Mouse (Mus musculus) MEL (cell line): Measurements from ENCODE around the gene Ddx4. TPM values are rescaled to one million over a fixed set of nuclear protein-coding genes. Genes with fewer than 3 reads are reported as not detected.
A peak's percentile ranks its signal among the peaks of the same experiment; 100 is the strongest.

Source experiments
- DNase-seq: peaks from one replicate; pipeline ENCODE4 v3.0.0; 2011; ENCODE audit warnings: low read depth, low spot score
- H3K27ac ChIP-seq: 2 replicates; pipeline ENCODE4 v1.5.1; 2012; ENCODE audit warnings: low read depth, mild to moderate bottlenecking, control low read depth, low read length, moderate library complexity; ENCODE audit not compliant: control insufficient read depth
- H3K27me3 ChIP-seq, 2 experiments: fragments of 150-350 bp in 1 of 2; sonication (generic) in 1 of 2; 2 replicates each; pipeline ENCODE4 v1.6.1; 2012; ENCODE audit warnings: low read length in 2 of 2, mild to moderate bottlenecking in 2 of 2, improper control_type of control experiment in 1 of 2, moderate library complexity in 1 of 2; ENCODE audit not compliant: insufficient read depth in 2 of 2, control insufficient read depth in 1 of 2
- H3K36me3 ChIP-seq, 2 experiments: 2 replicates each; pipeline ENCODE4 v1.6.1; 2012 to 2014; ENCODE audit warnings: low read length in 2 of 2, improper control_type of control experiment in 1 of 2, inconsistent platforms in 1 of 2, mild to moderate bottlenecking in 1 of 2; ENCODE audit not compliant: insufficient read depth in 2 of 2, control insufficient read depth in 1 of 2
- H3K4me1 ChIP-seq, 2 experiments: fragments of 150-350 bp in 1 of 2; sonication (generic) in 1 of 2; 2 replicates each; pipeline ENCODE4 v1.6.1; 2012; ENCODE audit warnings: low read length in 2 of 2, improper control_type of control experiment in 1 of 2, mild to moderate bottlenecking in 1 of 2; ENCODE audit not compliant: insufficient read depth in 2 of 2, control insufficient read depth in 1 of 2
- H3K4me3 ChIP-seq, 2 experiments: fragments of 150-350 bp in 1 of 2; sonication (generic) in 1 of 2; 2 replicates each; pipeline ENCODE4 v1.5.1; 2012; ENCODE audit warnings: low read depth in 2 of 2, low read length in 2 of 2, mild to moderate bottlenecking in 2 of 2, moderate library complexity in 2 of 2, control low read depth in 1 of 2, improper control_type of control experiment in 1 of 2; ENCODE audit not compliant: control insufficient read depth in 1 of 2, insufficient read depth in 1 of 2
- H3K79me2 ChIP-seq: 2 replicates; pipeline ENCODE4 v1.6.1; 2012; ENCODE audit warnings: mild to moderate bottlenecking, low read length, moderate library complexity; ENCODE audit not compliant: control insufficient read depth, poor library complexity, insufficient read depth
- H3K9ac ChIP-seq: 2 replicates; pipeline ENCODE4 v1.6.1; 2012; ENCODE audit warnings: low read depth, mild to moderate bottlenecking, control low read depth, low read length, moderate library complexity; ENCODE audit not compliant: control insufficient read depth, poor library complexity, severe bottlenecking
- H3K9me3 ChIP-seq: fragments of 150-350 bp; sonication (generic); replicated peaks from 2 replicates; pipeline ENCODE4 v1.6.1; 2012; ENCODE audit warnings: mild to moderate bottlenecking, low read length, improper control_type of control experiment, moderate library complexity; ENCODE audit not compliant: insufficient read depth
- BHLHE40 ChIP-seq: IDR thresholded peaks from 2 replicates; pipeline ENCODE4 v1.6.1; 2012; ENCODE audit warnings: low read depth, mild to moderate bottlenecking, inconsistent platforms, low read length, improper control_type of control experiment, borderline replicate concordance
- CHD1 ChIP-seq: IDR thresholded peaks from 2 replicates; pipeline ENCODE4 v1.6.1; 2012; ENCODE audit warnings: low read depth, mild to moderate bottlenecking, inconsistent platforms, low read length, improper control_type of control experiment
- CHD2 ChIP-seq: IDR thresholded peaks from 2 replicates; pipeline ENCODE4 v1.6.1; 2011; ENCODE audit warnings: low read length, improper control_type of control experiment
- CTCF ChIP-seq, 3 experiments: IDR thresholded peaks in 2 of 3; conservative IDR thresholded peaks in 1 of 3; 2 replicates each; pipeline ENCODE4 v1.5.1; 2011 to 2012; ENCODE audit warnings: low read length in 3 of 3, low read depth in 2 of 3, mild to moderate bottlenecking in 2 of 3, improper control_type of control experiment in 1 of 3, inconsistent platforms in 1 of 3, mixed read lengths in 1 of 3, moderate library complexity in 1 of 3; ENCODE audit not compliant: control insufficient read depth in 1 of 3, insufficient read depth in 1 of 3, poor library complexity in 1 of 3, severe bottlenecking in 1 of 3
- E2F4 ChIP-seq: IDR thresholded peaks from 2 replicates; pipeline ENCODE4 v1.6.1; 2011; ENCODE audit warnings: low read depth, low read length, improper control_type of control experiment, borderline replicate concordance
- ELF1 ChIP-seq: IDR thresholded peaks from 2 replicates; pipeline ENCODE4 v1.6.1; 2014; ENCODE audit warnings: low read depth, mild to moderate bottlenecking, inconsistent platforms, low read length, improper control_type of control experiment, moderate library complexity
- ETS1 ChIP-seq: IDR thresholded peaks from 2 replicates; pipeline ENCODE4 v1.6.1; 2012; ENCODE audit warnings: low read depth, mild to moderate bottlenecking, inconsistent platforms, low read length, improper control_type of control experiment, moderate library complexity
- GABPA ChIP-seq: IDR thresholded peaks from 2 replicates; pipeline ENCODE4 v1.6.1; 2012; ENCODE audit warnings: low read depth, mild to moderate bottlenecking, inconsistent platforms, low read length, improper control_type of control experiment, moderate library complexity
- GATA1 ChIP-seq: IDR thresholded peaks from 2 replicates; pipeline ENCODE4 v1.6.1; 2011; ENCODE audit warnings: low read depth, low read length, improper control_type of control experiment
- HCFC1 ChIP-seq: IDR thresholded peaks from 2 replicates; pipeline ENCODE4 v1.6.1; 2012; ENCODE audit warnings: low read depth, mild to moderate bottlenecking, inconsistent platforms, low read length, improper control_type of control experiment, moderate library complexity
- JUND ChIP-seq: IDR thresholded peaks from 2 replicates; pipeline ENCODE4 v1.6.1; 2011; ENCODE audit warnings: low read depth, mild to moderate bottlenecking, improper control_type of control experiment, low read length
- KAT2A ChIP-seq: conservative IDR thresholded peaks from 2 replicates; pipeline ENCODE4 v1.6.1; 2012; ENCODE audit warnings: low read depth, low read length, improper control_type of control experiment, inconsistent platforms
- MAFK ChIP-seq: IDR thresholded peaks from 2 replicates; pipeline ENCODE4 v1.6.1; 2011; ENCODE audit warnings: low read depth, mild to moderate bottlenecking, low read length, improper control_type of control experiment, borderline replicate concordance
- MAX ChIP-seq: IDR thresholded peaks from 2 replicates; pipeline ENCODE4 v1.6.1; 2011; ENCODE audit warnings: low read length, improper control_type of control experiment
- MEF2A ChIP-seq: IDR thresholded peaks from 2 replicates; pipeline ENCODE4 v1.6.1; 2014; ENCODE audit warnings: low read depth, mild to moderate bottlenecking, inconsistent platforms, low read length, improper control_type of control experiment; ENCODE audit not compliant: poor library complexity, insufficient replicate concordance, severe bottlenecking; ENCODE audit errors: extremely low read depth
- MXI1 ChIP-seq: IDR thresholded peaks from 2 replicates; pipeline ENCODE4 v1.6.1; 2011; ENCODE audit warnings: mild to moderate bottlenecking, low read depth, low read length, improper control_type of control experiment
- MYB ChIP-seq: IDR thresholded peaks from 2 replicates; pipeline ENCODE4 v1.6.1; 2011; ENCODE audit warnings: mild to moderate bottlenecking, low read depth, low read length, improper control_type of control experiment
- MYC ChIP-seq: IDR thresholded peaks from 2 replicates; pipeline ENCODE4 v1.6.1; 2011; ENCODE audit warnings: low read depth, mild to moderate bottlenecking, low read length, improper control_type of control experiment, moderate library complexity
- NELFE ChIP-seq: IDR thresholded peaks from 2 replicates; pipeline ENCODE4 v1.6.1; 2011; ENCODE audit warnings: low read depth, low read length, improper control_type of control experiment
- NRF1 ChIP-seq: IDR thresholded peaks from 2 replicates; pipeline ENCODE4 v1.6.1; 2014; ENCODE audit warnings: low read depth, mild to moderate bottlenecking, inconsistent platforms, low read length, improper control_type of control experiment, moderate library complexity; ENCODE audit not compliant: poor library complexity, insufficient read depth, severe bottlenecking
- POLR2AphosphoS2 ChIP-seq: IDR thresholded peaks from 2 replicates; pipeline ENCODE4 v1.6.1; 2011; ENCODE audit warnings: low read length, improper control_type of control experiment
- POLR2AphosphoS5 ChIP-seq: IDR thresholded peaks from 2 replicates; pipeline ENCODE4 v1.6.1; 2012; ENCODE audit warnings: low read depth, borderline replicate concordance, mild to moderate bottlenecking, inconsistent platforms, low read length, moderate library complexity, mixed read lengths
- RAD21 ChIP-seq: IDR thresholded peaks from 2 replicates; pipeline ENCODE4 v1.6.1; 2011; ENCODE audit warnings: mild to moderate bottlenecking, low read depth, low read length, improper control_type of control experiment
- RCOR1 ChIP-seq: IDR thresholded peaks from 2 replicates; pipeline ENCODE4 v1.6.1; 2012; ENCODE audit warnings: low read depth, mild to moderate bottlenecking, inconsistent platforms, low read length, improper control_type of control experiment
- SIN3A ChIP-seq: IDR thresholded peaks from 2 replicates; pipeline ENCODE4 v1.6.1; 2012; ENCODE audit warnings: low read length, improper control_type of control experiment, inconsistent platforms
- SMC3 ChIP-seq: IDR thresholded peaks from 2 replicates; pipeline ENCODE4 v1.6.1; 2011; ENCODE audit warnings: low read depth, low read length, improper control_type of control experiment
- TAL1 ChIP-seq: IDR thresholded peaks from 2 replicates; pipeline ENCODE4 v1.6.1; 2012; ENCODE audit warnings: mild to moderate bottlenecking, inconsistent platforms, low read length, moderate library complexity, mixed read lengths
- TBP ChIP-seq: IDR thresholded peaks from 2 replicates; pipeline ENCODE4 v1.8.0; 2011; ENCODE audit warnings: low read depth, low read length, improper control_type of control experiment
- TCF12 ChIP-seq: IDR thresholded peaks from 2 replicates; pipeline ENCODE4 v1.6.1; 2014; ENCODE audit warnings: low read depth, mild to moderate bottlenecking, inconsistent platforms, low read length, improper control_type of control experiment, moderate library complexity
- UBTF ChIP-seq: IDR thresholded peaks from 2 replicates; pipeline ENCODE4 v1.6.1; 2012; ENCODE audit warnings: low read depth, mild to moderate bottlenecking, inconsistent platforms, low read length, improper control_type of control experiment, moderate library complexity, borderline replicate concordance; ENCODE audit not compliant: insufficient read depth
- USF1 ChIP-seq: IDR thresholded peaks from 2 replicates; pipeline ENCODE4 v1.6.1; 2014; ENCODE audit warnings: low read depth, mild to moderate bottlenecking, inconsistent platforms, low read length, improper control_type of control experiment, moderate library complexity
- USF2 ChIP-seq, 2 experiments: IDR thresholded peaks; 2 replicates each; pipeline ENCODE4 v1.6.1; 2011 to 2012; ENCODE audit warnings: improper control_type of control experiment in 2 of 2, low read length in 2 of 2, borderline replicate concordance in 1 of 2, inconsistent platforms in 1 of 2, low read depth in 1 of 2, mild to moderate bottlenecking in 1 of 2; ENCODE audit not compliant: insufficient read depth in 1 of 2
- ZC3H11A ChIP-seq: IDR thresholded peaks from 2 replicates; pipeline ENCODE4 v1.6.1; 2012; ENCODE audit warnings: low read depth, mild to moderate bottlenecking, inconsistent platforms, low read length, improper control_type of control experiment
- ZKSCAN1 ChIP-seq: IDR thresholded peaks from 2 replicates; pipeline ENCODE4 v1.6.1; 2012; ENCODE audit warnings: low read depth, mild to moderate bottlenecking, inconsistent platforms, low read length, improper control_type of control experiment, moderate library complexity
- ZMIZ1 ChIP-seq: IDR thresholded peaks from 2 replicates; pipeline ENCODE4 v1.6.1; 2012; ENCODE audit warnings: low read depth, mild to moderate bottlenecking, inconsistent platforms, low read length, improper control_type of control experiment, moderate library complexity
- ZNF384 ChIP-seq: IDR thresholded peaks from 2 replicates; pipeline ENCODE4 v1.6.1; 2012; ENCODE audit warnings: low read depth, mild to moderate bottlenecking, inconsistent platforms, low read length, improper control_type of control experiment
- polyA plus RNA-seq, 2 experiments: library from polyadenylated mRNA; stranded (reverse) in 1 of 2; unstranded in 1 of 2; fragments of >175 nt in 1 of 2; fragments of >200 nt in 1 of 2; gene quantifications; 2 replicates each; pipeline versions ENCODE4 v1.2.1 to v1.2.4; 2012; ENCODE audit warnings: low replicate concordance in 2 of 2, low read depth in 1 of 2; ENCODE audit not compliant: insufficient read length in 2 of 2, insufficient read depth in 1 of 2, missing spikeins in 1 of 2
- total RNA-seq: library from RNA; depleted of rRNA; stranded (reverse); fragments of 300-350 nt; gene quantifications from 2 replicates; pipeline ENCODE4 v1.2.3, GENCODE M21; 2012

The Ddx4 gene
- total and polyA plus RNA-seq, 3 experiments, result 0.31 to 1.3 TPM; not detected in 1

- Histone ChIP-seq H3K9ac (peak overlapping the region; percentile 69), H3K4me3 (peak overlapping the region; percentile 43 to 57), H3K27me3 (no peaks in the 10 kb centered on the region), H3K4me1 (peaks cover 13 to 18% of the 10 kb centered on the region in 2 experiments), H3K9me3 (no peaks in the 10 kb centered on the region), H3K79me2 (no peaks in the 10 kb centered on the region), H3K36me3 (peaks cover 0 to 10% of the 10 kb centered on the region in 2 experiments; a peak in 2 of 4 replicates), H3K27ac (peak overlapping the region; percentile 89)
- peak; percentile 84 for DNase-seq
- TF ChIP-seq MYB, result no peak
- TF ChIP-seq GABPA, result no peak
- peak; percentile 78 for TF ChIP-seq ELF1
- TF ChIP-seq ZC3H11A, result no peak
- 0 out of 2 replicates have a peak, but pooled peaks have one; percentile 11 for TF ChIP-seq TCF12
- no peak for TF ChIP-seq HCFC1
- peak; percentile 46; the same call in 1 of the 2 replicates for TF ChIP-seq NRF1
- TF ChIP-seq ZKSCAN1, result no peak
- TF ChIP-seq TBP, result 0 out of 2 replicates have a peak, but pooled peaks have one; percentile 40
- 0 out of 2 replicates have a peak, but pooled peaks have one; percentile 8 for TF ChIP-seq ETS1
- TF ChIP-seq POLR2AphosphoS2, result no peak
- TF ChIP-seq CTCF (IDR thresholded peaks at IDR 0.05 in 2 of 3, conservative IDR thresholded peaks at IDR 0.05 in 1 of 3; ENCODE audit: control insufficient read depth in 1 of 3, insufficient read depth in 1 of 3, low read depth in 2 of 3, low read length in 3 of 3, poor library complexity in 1 of 3, severe bottlenecking in 1 of 3), result no peak
- TF ChIP-seq ZNF384, result no peak
- peak; percentile 76; the same call in 1 of the 2 replicates for TF ChIP-seq MYC
- TF ChIP-seq ZMIZ1, result 0 out of 2 replicates have a peak, but pooled peaks have one; percentile 19
- TF ChIP-seq SIN3A, result peak; percentile 71
- TF ChIP-seq RCOR1, result 0 out of 2 replicates have a peak, but pooled peaks have one; percentile 22
- TF ChIP-seq POLR2AphosphoS5, result no peak
- TF ChIP-seq MAX, result peak; percentile 85
- no peak for TF ChIP-seq UBTF
- no peak for TF ChIP-seq TAL1
- no peak for TF ChIP-seq MEF2A
- TF ChIP-seq USF1, result no peak
- TF ChIP-seq GATA1, result peak; percentile 57
- no peak for TF ChIP-seq E2F4
- no peak for TF ChIP-seq SMC3
- TF ChIP-seq BHLHE40, result no peak
- TF ChIP-seq MAFK, result no peak
- no peak for TF ChIP-seq CHD1
- TF ChIP-seq NELFE, result peak; percentile 57
- no peak for TF ChIP-seq KAT2A
- no peak for TF ChIP-seq USF2 (IDR thresholded peaks at IDR 0.05; ENCODE audit: borderline replicate concordance in 1 of 2, insufficient read depth in 1 of 2, low read depth in 1 of 2, low read length in 2 of 2)
- TF ChIP-seq RAD21, result no peak
- TF ChIP-seq JUND, result no peak
- TF ChIP-seq MXI1, result peak; percentile 58
- TF ChIP-seq CHD2, result no peak
Measured at GRCm38 (mm10) chr13:112635174-112635837, 17.0 kb downstream of the Ddx4 start.
